Mouse (Mus musculus): Measurements from ENCODE around the gene Tepsin. TPM values are rescaled to one million over a fixed set of nuclear protein-coding genes. Genes with fewer than 3 reads are reported as not detected.
A peak's percentile ranks its signal among the peaks of the same experiment; 100 is the strongest.

The Tepsin gene
- polyA plus RNA-seq, 1 experiment from 2014 or later = 14.2 TPM

- Histone ChIP-seq H3K27ac (peak overlapping the region; percentile 85), H3K4me2 (0 out of 2 replicates have a peak overlapping the region, but pooled peaks have one; percentile 16), H3K4me3 (no peak overlapping the region), H3K9ac (no peak overlapping the region), H3K27me3 (peaks cover 17% of the 10 kb centered on the region), H3K9me3 (no peaks in the 10 kb centered on the region), H3K36me3 (no peaks in the 10 kb centered on the region), H3K4me1 (peaks cover 46% of the 10 kb centered on the region)
- ATAC-seq (ENCODE audit: borderline replicate concordance, extremely low read depth, low FRiP score, low TSS enrichment) = no peak
- WGBS = 49% methylated on average over 7 of the region's 7 CpGs
These were observed 56.2 kb downstream of the Tepsin start for GRCm38 (mm10) chr11:120042141-120042838.

GRCm38 (mm10) chr11:120041191-120042123, 57.1 kb downstream of the Tepsin start:
- no peak overlapping the region for H3K4me3 ChIP-seq
- peaks cover 39% of the 10 kb centered on the region for H3K4me1 ChIP-seq
- peaks cover 10% of the 10 kb centered on the region for H3K27me3 ChIP-seq
- H3K36me3 ChIP-seq = no peaks in the 10 kb centered on the region
- ATAC-seq (ENCODE audit: borderline replicate concordance, extremely low read depth, low FRiP score, low TSS enrichment) = peak; percentile 60
- no peak overlapping the region for H3K9ac ChIP-seq
- WGBS = 53% methylated on average over 13 of the region's 13 CpGs
- H3K27ac ChIP-seq = peak overlapping the region; percentile 85
- peak overlapping the region; percentile 31; the same call in 1 of the 2 replicates for H3K4me2 ChIP-seq
- no peaks in the 10 kb centered on the region for H3K9me3 ChIP-seq

Small RNA genes within 50 kb of the gene (microRNA-seq; reads per million reads assigned to microRNA genes)
- gene Gm25948 = not detected

Other genes with a start within 250 kb of the Tepsin start
- 99.3 and 100 TPM in 2 replicates for gene Chmp6, start 185.3 kb downstream of the Tepsin start, polyA plus RNA-seq (2015; fragmentation: Nextera tagmentation; extraction: Ambion mirVana)
- 26.2 and 28.9 TPM in 2 replicates for gene Baiap2, start 156.0 kb downstream of the Tepsin start, polyA plus RNA-seq (2015; fragmentation: Nextera tagmentation; extraction: Ambion mirVana)
- 2.1 and 3.3 TPM in 2 replicates for gene Aatk, start 51.6 kb downstream of the Tepsin start, polyA plus RNA-seq (2015; fragmentation: Nextera tagmentation; extraction: Ambion mirVana)
- 22.0 and 28.8 TPM in 2 replicates for gene Cep131, start 11.9 kb downstream of the Tepsin start, polyA plus RNA-seq (2015; fragmentation: Nextera tagmentation; extraction: Ambion mirVana)
- gene Ndufaf8, start 197 bp upstream of the Tepsin start, polyA plus RNA-seq (2015; fragmentation: Nextera tagmentation; extraction: Ambion mirVana) = 68.0 and 75.9 TPM in 2 replicates
- 91.2 and 92.1 TPM in 2 replicates for gene Slc38a10, start 52.6 kb upstream of the Tepsin start, polyA plus RNA-seq (2015; fragmentation: Nextera tagmentation; extraction: Ambion mirVana)
- 8.7 and 9.2 TPM in 2 replicates for gene Bahcc1, start 134.2 kb upstream of the Tepsin start, polyA plus RNA-seq (2015; fragmentation: Nextera tagmentation; extraction: Ambion mirVana)
- 2,618 and 2,638 TPM in 2 replicates for gene Actg1, start 249.8 kb upstream of the Tepsin start, polyA plus RNA-seq (2015; fragmentation: Nextera tagmentation; extraction: Ambion mirVana)